Mouse (Mus musculus): Measurements from ENCODE around the gene Gm10974.

Gene Gm10974

DNA sequence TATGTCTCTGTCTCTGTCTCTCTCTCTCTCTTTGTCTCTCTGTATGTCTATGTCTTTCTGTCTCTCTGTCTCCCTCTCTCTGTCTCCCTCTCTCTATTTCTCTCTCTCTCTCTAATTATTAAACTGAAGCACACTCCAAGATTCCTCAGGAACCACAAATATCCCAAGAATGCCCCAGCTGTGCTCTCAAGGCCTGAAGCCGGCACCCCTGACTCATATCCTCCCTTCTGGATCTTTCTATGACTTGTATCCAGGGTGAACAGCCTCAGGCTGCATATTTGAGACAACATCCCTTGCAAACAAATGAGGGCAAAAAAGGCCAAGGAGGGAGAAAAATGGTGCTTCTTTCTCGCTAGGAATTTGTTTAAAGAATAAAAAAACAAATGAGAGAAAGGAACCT lies at the start of gene Gm10974:
Gene Gm10974, plus strand, starts transcription at position 2 of the 400 bp plus-strand sequence.
- DNase-seq (ENCODE audit: low spot score), result peak; percentile 56

DNA sequence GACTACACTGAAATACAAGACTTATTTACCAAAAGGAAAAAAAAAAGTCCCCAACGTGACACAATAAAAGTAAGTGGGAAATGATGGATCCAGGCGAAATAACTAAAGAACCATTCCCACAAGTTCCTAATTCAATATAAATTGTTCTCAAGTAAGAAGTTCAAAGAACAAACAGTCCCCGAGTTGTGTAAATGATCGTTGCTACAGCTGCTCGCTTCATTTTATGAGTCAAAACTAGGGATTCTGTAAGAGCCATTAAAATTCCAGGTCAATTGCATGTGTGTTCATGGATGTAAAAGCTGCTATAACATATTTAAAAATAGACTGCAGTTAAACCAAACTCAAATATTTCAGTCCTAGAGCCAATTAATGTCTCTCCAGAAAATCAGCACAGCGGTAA lies 47.6 kb upstream of the Gm10974 start:
- no peak for DNase-seq (ENCODE audit: low spot score)

DNA sequence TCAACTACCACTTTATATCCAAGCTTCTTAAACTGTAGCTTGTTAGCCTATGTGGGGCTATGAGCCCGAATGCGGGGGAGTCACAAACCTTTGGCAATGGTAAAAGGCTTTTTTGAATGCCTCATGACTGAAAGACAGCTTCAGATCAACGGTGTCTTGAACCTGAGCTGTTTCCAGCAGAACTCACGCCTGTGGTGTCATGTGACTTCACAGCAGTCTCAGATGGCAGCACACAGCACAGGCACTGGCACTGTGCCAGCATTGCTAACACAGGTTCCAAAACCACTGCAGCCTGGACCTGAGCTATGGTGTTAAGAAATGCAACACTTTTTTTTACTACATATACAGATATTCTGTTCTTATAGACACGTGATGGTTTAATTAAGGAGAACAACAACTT lies 44.7 kb upstream of the Gm10974 start:
- no peak for DNase-seq (ENCODE audit: low spot score)

DNA sequence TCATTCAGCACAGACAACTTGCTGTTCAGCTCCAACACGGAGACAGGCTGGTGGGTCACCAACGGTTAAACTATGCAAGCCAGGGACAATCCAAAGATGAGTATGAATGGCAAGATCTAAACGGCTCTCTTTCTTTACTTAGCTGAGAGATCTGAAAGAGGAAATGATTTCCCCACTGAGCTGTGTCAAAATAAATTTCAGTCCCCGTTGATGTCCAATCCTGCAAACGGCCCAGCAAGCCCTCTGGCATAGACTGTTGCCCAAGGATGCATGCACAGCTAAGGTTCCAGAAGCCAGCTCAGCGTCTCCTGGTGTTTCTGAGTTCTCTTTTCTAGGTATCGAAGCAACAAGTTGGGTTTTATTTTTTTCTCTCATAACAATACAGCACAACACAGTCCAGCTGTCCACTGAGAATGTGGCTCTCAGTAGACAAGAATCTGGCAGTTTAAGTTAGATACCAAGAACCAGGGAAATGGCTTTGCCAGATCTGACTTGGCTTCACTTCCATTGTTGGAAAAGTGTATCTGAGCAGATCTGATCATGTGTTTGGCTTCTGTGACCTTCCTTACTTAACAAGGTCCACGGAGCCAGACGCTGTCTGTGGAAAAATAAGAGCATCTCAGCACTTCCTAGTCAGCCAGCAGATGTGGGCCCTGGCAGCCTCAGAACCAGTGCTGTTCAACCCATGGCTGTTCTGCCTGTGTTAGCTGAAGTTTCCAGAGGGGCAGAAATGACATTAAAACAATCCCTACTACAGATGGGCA lies 42.3 kb upstream of the Gm10974 start:
- no peak for DNase-seq (ENCODE audit: low spot score)

DNA sequence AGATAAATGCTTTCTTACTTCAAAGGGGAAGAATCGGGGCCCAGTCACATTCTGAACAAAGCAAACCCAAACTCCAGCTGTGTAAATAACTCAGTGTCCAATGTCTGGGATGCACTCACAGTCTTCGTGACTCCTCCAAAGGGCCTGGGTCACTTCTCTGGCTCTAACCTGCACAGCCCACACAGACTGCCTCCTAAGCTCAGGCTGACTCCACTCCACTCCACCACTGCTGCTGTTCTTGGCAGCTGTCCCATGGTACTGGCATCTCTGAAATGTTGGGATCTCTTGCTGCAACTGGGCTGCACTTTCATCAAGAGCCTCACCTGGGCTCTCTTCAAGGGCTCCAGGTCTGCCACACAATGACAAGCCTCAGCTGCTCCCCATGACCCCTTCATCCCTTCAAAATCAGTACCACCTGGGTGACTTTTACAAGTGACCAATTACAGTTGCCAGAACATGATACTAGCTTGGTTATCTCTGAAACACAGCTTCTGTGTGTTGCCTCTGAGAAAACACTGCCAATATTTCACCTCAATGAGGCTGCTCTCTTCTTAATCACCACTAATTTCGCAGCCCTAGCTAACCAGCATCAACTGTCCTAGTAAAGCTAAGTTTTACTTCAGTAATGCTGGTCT lies 40.2 kb upstream of the Gm10974 start:
- no peak for DNase-seq (ENCODE audit: low spot score)

DNA sequence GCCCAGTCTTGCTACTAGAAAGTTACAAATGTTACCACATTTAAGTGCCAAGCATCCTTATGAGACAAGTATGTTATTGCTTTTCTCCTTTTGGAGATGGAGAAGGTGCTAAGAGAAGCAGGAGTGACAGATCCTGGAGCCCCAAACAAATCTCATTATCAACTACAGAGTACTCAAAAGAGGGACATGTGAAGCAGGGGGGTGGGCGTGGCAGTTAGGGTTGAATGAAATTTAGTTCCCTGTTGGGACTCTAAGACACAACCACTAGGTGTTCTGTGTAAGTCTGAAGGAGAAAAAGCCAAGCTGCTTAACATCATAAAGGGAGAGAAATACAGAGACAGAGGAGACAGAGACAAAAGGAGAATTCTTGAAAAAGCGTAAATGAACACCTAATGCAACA lies 38.2 kb upstream of the Gm10974 start:
- DNase-seq (ENCODE audit: low spot score), result no peak

DNA sequence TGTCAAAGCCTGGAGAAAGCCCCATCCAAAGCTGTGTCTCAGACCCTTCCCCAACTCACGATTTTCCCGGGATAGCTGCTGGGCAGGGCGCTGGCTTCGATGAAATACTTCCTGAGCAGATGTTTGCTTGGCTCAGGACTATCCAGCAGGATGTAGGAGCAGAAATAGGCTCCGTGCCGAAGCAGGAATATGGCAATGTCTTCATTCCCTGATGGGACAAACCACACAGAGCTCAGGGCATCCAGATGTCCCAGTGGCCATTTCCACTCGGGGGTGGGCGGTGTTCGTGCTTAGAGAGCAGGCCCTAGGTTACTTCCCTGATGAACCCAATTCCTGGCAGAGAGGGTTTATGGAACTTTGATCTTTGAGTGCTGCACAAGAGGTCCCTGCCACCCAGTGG lies 35.1 kb upstream of the Gm10974 start:
- DNase-seq (ENCODE audit: low spot score), result no peak

DNA sequence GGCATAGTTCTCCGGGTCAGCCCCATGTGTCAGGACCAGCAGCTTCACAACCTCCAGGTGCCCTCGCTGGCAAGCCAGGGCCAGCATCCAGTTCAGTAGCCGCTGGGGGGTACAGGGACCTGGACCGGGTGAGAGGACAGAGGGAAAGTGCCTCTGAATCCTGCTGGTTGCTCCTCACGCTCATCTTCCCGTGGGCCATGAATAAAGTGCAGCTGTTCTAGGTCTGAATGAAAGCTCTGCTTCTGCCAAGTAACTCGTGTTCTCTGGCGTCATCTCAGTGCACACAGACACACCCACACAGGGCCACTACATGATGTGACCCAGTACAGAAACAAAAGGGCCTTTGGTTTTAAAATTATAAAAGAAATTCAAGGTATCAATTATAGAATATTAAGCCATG lies 33.4 kb upstream of the Gm10974 start:
- DNase-seq (ENCODE audit: low spot score), result no peak

DNA sequence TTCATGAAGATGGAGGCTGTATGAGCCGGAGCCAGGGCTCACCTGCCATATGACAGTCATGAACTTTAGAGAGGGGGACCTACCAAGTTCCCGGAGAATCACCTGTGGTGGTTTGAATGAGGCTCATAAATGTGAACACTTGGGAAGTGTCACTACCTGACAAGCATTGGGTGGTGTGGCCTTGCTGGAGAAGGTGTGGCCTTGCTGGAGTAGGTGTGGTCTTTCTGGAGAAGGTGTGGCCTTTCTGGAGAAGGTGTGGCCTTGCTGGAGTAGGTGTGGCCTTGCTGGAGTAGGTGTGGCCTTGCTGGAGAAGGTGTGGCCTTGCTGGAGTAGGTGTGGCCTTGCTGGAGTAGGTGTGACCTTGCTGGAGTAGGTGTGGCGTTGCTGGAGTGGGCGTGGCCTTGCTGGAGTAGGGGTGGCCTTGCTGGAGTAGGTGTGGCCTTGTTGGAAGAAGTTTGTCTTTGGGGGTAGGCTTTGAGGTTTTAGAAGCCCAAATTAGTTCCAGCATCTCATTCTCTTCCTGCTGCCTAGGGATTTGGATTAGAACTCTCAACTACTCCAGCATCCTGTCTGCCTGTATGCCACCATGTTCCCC lies 31.7 kb upstream of the Gm10974 start:
- no peak for DNase-seq (ENCODE audit: low spot score)

DNA sequence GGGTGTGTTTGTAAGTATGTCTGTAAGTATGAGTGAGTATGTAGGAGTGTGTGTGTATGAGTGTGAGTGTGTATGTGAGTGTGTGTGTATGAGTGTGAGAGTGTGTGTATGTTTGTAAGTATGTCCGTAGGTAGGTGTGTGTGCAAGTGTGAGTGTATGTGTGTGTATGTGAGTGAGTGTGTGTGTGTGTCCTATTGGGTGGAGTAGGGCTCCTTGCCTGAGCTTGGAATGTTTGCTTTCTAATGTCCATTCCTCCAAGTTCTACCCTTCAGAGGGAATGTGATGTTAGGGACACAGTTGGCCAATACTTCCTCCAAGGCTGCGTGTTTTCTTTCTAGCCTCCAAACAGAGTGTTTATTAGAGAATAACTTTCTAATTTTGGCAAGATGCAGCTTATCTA lies 28.8 kb upstream of the Gm10974 start:
- DNase-seq (ENCODE audit: low spot score), result no peak

DNA sequence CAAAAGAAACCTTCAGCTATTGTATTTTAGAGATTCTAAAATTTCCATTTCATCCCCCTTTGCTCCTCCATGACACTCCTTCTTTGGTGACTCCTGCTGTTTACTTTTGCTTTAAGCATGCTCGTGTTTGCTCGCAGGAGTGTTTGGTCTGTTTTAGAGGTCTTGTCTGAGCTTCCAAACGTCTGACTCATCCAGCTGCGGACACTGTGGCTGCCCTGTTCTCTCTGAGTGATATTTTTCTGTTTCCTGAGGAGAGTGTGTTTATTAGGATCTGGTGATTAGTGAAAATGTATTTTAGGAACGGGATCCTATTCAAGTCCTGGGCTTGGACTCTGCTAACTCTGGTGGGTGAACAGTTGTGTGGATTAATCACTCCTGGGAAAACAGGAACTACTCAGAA lies 26.1 kb upstream of the Gm10974 start:
- DNase-seq (ENCODE audit: low spot score), result peak; percentile 62

DNA sequence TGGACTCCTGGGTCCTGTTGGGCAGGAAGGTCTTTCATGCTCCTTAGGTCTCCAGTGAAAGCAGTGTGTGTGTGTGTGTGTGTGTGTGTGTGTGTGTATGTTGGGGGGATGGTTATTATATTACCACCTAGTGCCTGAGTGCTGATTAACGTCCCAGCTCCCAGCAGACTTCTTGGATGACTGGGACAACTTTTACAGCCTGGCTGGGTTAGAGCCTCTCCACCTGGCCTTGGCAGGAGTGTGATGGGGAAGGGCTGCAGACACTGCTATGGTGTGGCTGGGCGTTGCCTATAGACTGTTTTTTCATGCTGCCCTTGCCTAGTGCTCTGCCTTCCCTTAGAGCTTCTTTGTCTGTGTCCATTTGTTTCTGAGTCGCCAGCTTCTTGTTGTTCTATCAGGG lies 25.7 kb upstream of the Gm10974 start:
- no peak for DNase-seq (ENCODE audit: low spot score)

DNA sequence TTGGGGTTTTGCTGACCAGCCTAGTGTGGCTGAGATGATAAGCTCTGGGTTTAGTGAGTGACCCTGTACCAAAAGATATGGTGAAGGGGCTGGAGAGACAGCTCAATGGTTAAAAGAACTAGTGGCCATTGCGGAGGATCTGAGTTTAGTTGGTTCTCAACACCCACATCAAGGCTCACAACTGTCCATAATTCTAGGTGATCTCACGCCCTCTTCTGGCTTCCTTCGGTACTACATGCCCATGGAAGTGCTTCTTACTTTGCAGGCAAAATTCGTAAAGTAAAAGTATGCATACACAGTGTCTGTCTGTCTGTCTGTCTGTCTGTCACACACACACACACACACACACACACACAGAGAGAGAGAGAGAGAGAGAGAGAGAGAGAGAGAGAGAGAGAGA lies 23.4 kb upstream of the Gm10974 start:
- DNase-seq (ENCODE audit: low spot score), result no peak

DNA sequence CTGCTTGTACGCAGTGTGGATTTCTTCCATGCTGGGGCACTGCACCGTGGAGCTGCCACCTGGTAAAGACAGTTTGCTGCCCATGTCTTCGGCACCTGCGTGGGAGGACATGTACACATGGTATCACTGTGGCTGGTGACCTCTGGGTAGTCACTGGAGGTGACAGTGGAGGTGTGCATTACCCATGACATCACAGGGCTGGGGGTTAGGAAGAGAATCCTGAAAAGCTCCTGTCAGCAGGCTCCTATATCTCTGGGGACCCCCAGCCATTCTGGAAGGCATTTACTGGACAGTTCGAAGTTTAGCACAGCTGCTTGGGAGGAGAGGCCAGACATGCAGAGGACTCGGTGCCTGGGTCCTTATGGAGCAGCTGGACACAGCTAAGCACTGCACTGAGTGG lies 22.9 kb upstream of the Gm10974 start:
- DNase-seq (ENCODE audit: low spot score), result no peak

DNA sequence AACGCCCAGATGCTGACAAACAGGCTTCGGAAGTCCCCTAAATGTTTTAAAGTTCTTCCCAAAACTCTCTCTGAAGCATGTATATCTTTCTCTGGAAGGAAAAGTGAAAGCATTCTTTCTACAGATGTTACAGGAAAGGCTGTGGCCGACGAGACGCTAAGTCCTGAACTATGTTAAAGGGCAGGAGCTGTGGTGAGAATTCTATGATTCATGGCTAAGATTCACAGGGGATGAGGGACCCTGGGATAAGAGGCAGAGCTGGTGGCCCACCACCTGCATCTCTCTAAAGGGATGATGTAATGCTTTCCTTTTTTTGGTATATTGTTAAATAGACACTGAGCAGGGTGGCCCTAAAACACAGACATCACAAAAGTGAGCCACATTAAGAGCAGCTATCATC lies 22.4 kb upstream of the Gm10974 start:
- DNase-seq (ENCODE audit: low spot score), result no peak

DNA sequence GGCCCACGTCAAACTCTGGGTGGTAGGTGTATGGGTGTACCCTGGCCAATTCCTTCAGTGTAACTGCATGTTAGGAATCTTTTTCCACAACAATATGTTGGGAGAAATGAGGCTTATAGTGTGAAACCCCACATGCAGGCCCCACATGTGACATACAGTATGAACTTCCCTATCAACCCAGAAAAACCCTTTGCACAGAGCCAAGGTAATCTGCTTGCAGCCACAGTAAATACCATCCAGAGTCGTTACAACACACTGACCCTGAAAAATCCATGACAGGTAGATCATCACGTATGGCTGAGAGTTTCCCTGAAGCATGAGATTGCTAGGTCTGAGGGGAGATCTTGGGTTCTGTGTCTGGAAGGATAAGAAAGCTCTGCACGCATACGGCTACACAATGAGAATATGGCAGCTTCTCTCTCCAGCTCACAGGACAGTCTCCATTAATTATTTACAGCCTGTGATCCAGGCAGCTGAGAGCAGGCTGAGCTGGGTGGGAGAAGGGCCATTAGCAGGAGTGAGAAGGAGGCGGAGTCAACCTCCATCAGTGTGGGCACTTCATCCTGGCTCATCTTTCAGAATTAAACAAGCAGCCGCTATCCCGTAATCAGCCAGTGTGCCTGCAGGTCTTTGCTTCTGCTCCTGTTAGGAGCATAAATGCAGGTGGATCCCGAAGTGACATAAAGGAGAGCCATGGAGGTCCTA lies 18.6 kb upstream of the Gm10974 start:
- DNase-seq (ENCODE audit: low spot score), result no peak

DNA sequence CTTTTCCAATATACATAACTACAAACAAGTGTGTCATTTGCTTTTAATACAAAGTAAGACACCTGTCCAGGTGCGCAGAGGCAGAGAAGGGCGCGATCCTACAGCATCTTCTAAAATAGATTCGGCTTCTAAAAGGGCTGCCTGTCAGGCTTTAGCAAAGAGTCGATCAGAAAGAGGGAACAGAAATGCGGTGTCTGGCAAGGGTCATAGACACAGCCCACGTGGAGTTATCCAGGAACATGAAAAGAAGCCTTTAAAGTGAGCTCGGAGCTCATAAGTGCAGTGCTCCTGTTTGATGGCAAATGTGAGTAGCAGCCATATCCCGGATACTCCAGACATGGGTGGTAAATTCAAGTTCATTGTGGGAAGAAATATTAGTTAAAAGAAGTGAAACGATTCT lies 17.1 kb upstream of the Gm10974 start:
- DNase-seq (ENCODE audit: low spot score), result no peak

DNA sequence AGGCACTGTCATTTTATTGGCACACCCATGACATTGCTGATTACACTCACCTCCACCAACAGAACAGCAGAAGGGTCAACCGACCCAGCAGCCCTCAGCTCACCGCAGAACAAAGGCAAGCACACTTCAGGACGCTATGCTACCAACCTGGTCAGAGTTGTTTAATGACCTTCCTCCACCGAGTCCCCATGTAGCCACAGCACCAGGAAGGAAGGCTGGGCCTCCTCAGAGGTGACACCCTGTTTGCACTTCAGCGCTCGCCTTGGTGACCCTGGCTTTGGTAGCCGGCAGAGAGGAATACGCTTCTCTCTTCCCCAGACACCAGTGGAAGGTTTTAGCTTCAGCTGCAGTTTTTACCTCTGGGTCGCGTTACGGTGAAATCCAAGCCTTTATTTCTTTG lies 16.0 kb upstream of the Gm10974 start:
- no peak for DNase-seq (ENCODE audit: low spot score)

DNA sequence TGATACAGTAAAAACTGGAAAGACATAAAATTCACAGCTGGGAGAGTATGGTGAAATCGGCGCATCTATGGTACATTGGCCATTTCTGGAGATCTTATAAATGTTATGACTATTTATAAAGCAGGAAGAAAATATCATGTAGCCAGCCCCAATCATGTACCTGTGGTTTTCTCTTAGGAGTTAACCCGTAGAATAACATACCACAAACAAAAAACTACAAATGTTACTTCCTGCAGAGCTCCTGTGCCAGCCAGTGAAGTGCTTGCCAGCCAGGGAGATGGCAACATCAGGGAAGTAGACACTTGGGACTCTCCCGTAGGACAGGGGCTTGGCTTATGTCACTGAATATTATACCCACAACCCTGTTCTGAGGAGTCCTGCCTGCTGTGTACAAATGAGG lies 14.6 kb upstream of the Gm10974 start:
- no peak for DNase-seq (ENCODE audit: low spot score)

DNA sequence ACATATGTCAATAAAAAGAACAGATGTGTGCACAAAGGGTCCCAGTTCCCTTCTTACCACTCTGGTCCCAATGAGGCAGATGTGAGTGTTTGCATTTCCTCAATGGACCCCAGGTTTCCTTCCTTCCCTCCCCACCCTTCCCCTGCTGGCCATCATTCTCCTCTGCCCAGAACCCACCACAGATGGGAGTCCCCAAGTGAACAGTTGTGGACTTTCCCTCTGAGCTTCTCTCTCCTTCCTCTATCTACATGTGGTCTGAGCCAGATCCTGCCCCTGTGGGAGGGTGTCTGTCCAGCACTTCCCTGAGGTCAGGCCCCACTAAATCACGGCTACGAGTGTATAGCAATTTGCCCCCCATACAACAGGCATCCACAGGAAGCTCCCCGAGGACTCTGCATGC lies 10.8 kb upstream of the Gm10974 start:
- no peak for DNase-seq (ENCODE audit: low spot score)

DNA sequence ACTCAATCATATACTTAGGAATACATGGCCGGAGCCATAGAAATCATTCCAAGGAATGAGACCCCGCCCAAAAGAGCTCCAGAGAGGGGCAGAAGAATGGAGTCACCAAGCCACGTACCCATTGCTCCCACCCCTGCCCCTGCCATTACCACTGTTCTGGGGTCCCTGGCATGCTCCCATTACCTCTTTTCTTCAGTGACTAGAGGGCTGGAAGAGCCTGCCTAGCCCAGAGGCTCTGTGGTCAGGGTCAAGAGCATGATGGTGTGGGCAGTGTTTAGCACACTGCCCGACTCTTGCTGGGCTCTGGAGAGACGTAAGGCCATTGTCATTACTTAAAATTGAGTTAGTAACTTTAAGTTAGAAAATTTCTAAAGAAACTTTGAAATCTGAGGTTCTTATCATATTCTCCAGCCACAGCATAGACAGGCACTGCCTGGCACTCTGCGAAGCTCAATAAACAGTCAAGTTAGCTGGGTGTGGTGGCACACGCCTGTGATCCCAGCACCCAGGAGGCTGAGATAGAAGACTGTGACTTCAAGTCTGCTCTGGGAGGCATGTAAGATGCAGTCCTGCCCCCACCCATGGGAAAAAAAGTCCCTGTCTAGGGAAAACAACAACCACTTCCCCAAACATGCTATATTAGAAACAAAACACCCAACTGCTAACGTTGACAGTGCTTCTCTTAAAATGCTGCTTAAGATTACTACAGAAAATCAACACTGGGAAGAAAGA lies 9.7 kb upstream of the Gm10974 start:
- no peak for DNase-seq (ENCODE audit: low spot score)

DNA sequence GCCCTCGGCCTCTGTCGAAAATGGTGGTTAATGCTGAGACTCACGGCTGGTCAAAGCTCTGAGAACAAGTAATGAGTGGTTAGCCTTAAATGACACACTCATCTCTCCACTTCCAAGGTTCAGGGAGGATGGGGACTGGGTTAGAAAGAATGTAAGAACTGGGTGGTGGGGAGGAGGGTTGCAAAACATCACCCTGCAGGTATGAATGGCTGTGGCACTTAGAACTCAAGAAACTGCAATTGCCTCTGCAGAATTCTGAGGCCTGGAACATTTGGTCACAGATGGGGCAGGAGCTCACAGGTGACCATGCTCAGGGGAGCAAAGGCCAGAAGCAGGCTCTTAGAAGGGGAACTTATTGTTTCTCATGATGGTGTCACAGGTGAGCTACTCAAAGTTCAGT lies 7.2 kb upstream of the Gm10974 start:
- DNase-seq (ENCODE audit: low spot score), result no peak

Data from ovary, adult 18-20 months (tissue).